Mouse (Mus musculus) testis, postnatal 14 days (tissue): ENCODE results near the gene Mon2.
A peak's percentile ranks its signal among the peaks of the same experiment; 100 is the strongest.
"Not testable (repeated sequence)": the region's sequence is repeated elsewhere in the genome, so short reads cannot be mapped to it uniquely, and the experiment has no call there.

Experiments
- DNase-seq: peaks from one replicate; pipeline ENCODE4 v3.0.0; 2021; ENCODE audit warnings: low spot score

Mon2 gene

DNA sequence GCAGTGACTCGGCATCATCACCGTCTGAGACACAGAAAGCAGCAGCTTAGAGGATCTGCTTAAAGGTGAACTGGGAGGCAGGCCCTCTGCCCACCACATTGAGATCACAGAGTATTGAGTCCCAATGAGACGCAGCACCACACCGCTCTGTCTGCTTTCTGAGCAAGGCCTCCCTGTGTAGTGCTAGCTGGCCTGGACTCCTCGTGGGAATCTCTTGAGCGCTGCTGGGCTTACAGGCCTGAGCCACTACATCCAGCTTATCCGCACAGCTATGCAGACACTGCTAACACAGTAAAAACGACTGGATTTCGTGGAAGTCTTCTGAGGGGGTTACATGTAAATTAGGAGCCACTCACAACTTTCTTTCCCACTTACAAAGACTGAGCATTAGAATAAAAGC lies 84.7 kb downstream of the Mon2 start:
- DNase-seq: no peak

DNA sequence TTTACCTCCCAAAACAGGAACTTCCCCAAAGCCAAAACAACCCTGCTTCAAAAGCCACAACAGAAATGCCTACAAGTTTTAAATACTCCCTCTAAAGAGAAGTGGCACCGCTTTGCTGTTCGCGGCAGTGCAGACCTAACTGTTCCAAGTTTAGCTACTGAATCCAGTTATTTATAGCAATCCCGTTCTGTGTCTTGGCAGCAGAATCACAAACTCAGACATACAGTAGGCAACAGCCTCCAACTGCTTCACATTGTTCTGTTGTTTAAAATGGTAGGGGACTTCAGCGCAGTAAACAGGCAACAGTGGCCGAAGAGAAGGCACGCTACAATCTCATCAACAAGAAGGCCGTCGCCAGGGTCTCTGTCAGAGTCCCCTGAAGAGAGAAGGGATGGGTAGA lies 85.3 kb downstream of the Mon2 start:
- DNase-seq: no peak

- DNase-seq: no peak
These were observed 85.7 kb downstream of the Mon2 start for GRCm38 (mm10) chr10:122990606-122991005.

- DNase-seq: no peak
These were observed 86.4 kb downstream of the Mon2 start for GRCm38 (mm10) chr10:122989916-122990315.

DNA sequence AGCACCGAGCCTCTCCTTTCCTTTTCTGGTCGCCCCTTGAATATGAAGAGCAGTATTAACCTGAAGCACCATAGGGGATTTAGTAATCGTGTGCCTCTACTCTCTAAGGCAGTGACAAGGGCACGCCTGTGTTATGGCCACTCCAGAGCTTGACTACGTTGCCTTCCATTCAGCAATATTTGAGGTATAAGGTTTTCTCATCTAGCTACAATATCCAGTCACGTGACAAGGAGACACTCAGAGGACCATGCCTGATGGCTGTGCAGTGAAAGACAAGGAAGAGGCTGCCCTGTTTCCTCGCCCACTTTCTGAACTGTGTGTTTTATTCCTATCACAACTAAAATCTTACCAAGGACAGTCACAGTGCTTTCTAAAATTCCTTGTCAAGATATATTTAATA lies 87.9 kb downstream of the Mon2 start:
- no peak for DNase-seq

DNA sequence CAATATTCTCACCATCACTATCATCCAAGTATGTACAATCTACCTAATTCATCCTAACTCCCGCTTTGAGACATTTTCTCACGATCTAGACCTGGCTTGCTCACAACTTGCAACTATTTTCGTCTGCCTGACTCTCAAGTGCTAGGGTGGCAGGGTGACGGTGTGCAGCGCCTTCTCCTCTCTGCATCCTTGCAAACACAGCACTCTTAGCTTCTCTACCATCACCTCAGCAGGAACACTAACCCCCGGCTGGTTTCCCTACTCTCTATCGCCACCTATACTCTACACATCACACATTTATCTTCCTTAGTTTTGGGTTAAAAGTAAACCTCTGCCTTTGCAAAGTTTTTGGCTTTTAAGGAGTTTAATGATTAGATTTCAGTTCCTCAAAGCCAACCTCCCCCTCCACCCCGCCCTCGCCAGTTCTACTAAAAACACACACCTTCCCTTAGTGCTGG lies 88.6 kb downstream of the Mon2 start:
- peak; percentile 27 for DNase-seq

- DNase-seq: peak; percentile 84
These were observed 89.7 kb downstream of the Mon2 start for GRCm38 (mm10) chr10:122986320-122987225.

DNA sequence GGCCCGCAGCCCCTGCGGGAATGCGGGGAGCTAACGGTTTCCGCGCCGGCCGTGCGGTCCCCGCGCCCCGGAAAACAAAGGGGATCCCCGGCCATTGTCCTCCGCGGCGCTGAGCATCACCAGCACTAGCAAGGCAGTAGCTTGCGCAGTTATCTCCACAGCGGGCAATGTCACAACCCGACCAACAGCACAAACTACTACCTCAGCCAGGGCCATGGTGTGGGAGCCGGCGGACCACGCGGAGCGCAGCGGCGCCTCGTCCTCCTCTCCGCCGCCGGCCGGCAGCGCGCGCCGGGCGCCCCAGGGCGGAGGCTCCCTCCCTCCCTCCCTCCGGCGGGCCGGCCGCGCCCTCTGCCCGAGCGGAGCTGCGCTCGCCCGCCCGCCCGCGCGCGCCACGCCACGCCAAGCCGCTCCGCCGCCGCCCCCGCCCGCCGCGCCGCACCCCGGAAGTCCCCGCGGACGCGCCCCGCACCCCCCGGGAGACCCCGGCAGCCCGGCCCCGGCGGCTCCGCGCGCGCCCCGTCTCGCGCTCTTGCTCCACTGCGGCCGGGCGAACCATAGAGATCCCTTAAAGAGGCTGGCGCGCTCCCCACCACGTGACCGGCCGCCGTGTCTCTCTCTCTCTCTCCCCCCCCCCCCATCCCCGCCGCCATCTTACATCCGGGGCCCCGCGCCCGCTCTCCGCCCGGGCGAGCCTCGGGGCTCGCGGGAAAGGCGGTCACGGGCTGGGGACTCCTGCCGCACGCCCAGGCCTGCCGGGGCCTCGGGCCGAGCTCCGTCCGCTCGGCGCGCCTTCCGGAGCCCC lies 90.6 kb downstream of the Mon2 start:
- peak; percentile 87 for DNase-seq

GRCm38 (mm10) chr10:122985252-122985514 lies 91.1 kb downstream of the Mon2 start:
- no peak for DNase-seq

DNA sequence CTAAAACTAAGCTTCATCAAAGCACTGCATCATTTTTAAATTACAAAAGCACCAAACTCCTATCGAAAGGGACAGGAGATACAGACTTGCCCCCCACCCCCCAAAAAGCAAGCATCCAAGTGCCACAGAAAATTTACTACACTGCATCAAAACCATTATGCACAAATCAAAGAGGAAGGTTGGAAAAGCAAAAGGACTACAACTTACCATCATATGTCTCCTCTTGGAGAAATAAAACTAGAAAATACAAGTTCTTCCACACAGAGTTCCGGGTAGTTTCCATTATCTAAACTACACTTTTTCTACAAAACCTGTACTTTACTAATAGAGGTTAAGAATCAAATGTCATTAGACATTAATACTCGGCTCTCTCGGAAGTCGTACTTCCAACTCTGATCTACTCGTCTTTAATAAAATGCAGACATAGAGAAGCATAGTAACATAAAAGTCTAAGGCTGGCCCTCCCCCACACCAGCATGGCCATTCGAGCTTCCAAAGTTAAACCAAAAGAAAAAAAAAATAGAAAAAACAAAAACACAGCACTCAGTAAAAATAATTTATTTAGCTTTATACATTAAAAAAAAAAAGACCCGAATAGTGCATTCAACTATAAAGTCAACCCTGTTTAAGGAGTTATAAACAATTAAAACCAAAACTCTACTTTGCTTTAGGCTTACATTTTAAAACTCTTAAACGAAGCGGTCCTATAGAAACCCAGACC lies 91.6 kb downstream of the Mon2 start:
- no peak for DNase-seq

- DNase-seq: no peak
These were observed 92.5 kb downstream of the Mon2 start for GRCm38 (mm10) chr10:122983579-122984530.

DNA sequence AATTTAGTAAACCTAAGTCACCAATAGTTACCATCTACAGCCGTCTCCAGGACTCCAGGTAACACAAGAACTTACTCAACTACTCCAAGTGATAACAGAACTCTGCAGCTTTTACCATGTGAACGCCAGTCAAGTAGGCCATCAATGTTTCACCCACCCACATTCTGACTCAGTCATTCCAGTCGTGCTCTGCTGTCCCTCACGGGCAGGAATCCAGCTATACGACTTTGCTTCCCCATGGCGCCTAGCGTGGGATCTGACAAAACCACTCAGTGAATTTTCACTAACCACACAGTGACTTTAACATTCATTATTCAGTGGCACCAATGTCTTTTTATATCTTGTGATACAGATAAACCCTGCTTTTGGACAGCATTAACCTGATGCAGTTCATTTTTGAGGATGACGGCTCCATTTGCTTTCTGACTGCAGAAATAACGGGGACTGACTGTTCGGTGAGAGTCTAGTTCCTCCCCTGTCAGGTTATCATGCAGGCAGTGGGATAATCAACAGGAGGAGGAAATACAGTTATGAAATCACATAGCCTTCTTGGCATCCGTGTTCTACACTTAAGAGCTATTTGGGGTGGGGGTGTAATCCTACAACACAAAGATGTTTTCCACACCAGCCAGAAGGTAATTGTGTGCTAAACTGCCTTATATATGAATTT lies 93.3 kb downstream of the Mon2 start:
- DNase-seq: no peak

GRCm38 (mm10) chr10:122980123-122980522 lies 96.2 kb downstream of the Mon2 start:
- no peak for DNase-seq

DNA sequence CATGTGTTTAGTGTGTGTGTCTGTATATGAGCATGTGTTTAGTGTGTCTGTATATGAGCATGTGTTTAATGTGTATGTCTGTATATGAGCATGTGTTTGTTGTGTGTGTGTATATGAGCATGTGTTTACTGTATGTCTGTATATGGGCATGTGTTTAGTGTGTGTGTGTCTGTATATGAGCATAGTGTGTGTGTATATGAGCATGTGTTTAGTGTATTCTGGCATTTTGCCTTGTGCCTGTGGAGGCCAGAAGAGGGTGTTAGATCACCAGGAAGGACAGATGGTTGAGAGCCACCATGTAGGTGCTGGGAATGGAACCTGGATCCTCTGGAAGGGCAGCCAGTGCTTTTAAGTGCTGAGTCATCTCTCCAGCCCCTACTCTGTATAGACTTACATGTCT lies 96.9 kb downstream of the Mon2 start:
- no peak for DNase-seq

GRCm38 (mm10) chr10:122976038-122976437 lies 100.3 kb downstream of the Mon2 start:
- no peak for DNase-seq

DNA sequence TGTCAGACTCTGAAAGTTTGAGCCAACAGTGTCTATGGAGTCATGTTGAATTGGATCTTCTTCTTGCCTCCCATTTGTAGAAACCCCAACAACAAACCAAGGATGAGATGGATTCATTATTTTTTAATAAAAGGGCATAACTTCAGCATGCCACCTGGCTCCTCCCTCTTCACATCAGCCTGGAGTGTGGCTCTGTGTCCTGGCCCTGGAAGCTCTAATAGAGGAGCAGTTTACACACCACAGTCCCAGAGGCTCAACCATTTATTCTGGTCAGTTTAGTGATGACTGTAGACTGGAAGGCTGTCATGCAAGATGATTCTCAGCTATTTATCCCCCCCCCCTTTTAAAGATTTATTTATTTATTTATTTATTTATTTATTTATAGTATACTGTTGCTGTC lies 103.1 kb downstream of the Mon2 start:
- no peak for DNase-seq

- DNase-seq: no peak
These were observed 106.1 kb downstream of the Mon2 start for GRCm38 (mm10) chr10:122970188-122970587.

DNA sequence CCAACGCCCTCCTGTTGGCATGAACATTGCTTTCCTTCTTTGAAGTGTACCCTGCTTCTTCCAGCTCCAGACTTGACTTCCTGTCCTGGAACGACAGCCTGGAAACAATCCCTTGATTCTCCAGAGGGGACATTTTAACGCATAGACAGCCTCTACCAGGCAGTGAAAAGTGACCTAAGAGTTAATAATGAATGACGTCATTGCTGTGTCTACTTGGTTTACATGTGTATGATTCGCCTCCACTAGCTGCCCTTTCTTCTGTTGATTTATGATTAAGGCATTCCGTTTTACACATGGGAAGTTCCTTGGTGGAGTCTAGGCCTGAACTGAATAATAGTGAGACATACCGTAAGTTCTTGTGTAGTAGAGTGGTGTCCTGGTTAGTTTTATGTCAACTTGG lies 109.9 kb downstream of the Mon2 start:
- DNase-seq: no peak

- not testable (repeated sequence) for DNase-seq
These were observed 110.7 kb downstream of the Mon2 start for GRCm38 (mm10) chr10:122965650-122966049.

DNA sequence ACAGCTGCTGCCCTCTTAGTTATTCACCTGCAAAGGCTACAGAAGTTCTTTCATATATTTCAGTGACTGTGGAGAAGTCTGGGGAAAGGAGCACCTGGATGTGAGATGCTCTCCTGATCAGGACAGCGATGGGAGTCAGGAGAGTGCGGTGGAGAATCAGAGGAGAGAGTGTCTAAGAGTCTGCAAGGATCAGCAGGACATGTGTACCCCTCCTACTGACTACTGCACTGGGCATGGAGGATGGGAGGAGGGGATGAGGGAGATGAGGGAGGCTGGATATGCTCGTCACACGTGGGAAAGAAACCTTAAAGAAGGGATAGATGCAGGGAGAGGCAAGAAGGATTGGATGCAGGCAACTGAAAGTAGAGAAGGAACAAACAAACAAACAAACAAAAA lies 112.1 kb downstream of the Mon2 start:
- DNase-seq: no peak
